Mouse (Mus musculus) right cerebral cortex, postnatal 10 days (tissue): ENCODE measurements at regions not wholly inside any gene's neighbourhood (a gene's known extent, or its start where the extent isn't known, plus 50 kb on each side); places are given as distances from the start of the nearest gene placed in this dataset.
"Not testable (repeated sequence)": the region's sequence is repeated elsewhere in the genome, so short reads cannot be mapped to it uniquely, and the experiment has no call there.

Source experiments
- DNase-seq, 2 experiments: peaks; one replicate each; pipeline ENCODE4 v3.0.0; 2021; ENCODE audit warnings: low spot score in 2 of 2

GRCm38 (mm10) chr14:113838237-113838636 lies 523.8 kb downstream of the Tpm3-rs7 start:
- no peak for DNase-seq

- not testable (repeated sequence) for DNase-seq
Observed at GRCm38 (mm10) chr14:113847836-113848235, 533.4 kb downstream of the Tpm3-rs7 start.

GRCm38 (mm10) chr14:113852988-113853387 lies 538.6 kb downstream of the Tpm3-rs7 start:
- no peak for DNase-seq

DNA sequence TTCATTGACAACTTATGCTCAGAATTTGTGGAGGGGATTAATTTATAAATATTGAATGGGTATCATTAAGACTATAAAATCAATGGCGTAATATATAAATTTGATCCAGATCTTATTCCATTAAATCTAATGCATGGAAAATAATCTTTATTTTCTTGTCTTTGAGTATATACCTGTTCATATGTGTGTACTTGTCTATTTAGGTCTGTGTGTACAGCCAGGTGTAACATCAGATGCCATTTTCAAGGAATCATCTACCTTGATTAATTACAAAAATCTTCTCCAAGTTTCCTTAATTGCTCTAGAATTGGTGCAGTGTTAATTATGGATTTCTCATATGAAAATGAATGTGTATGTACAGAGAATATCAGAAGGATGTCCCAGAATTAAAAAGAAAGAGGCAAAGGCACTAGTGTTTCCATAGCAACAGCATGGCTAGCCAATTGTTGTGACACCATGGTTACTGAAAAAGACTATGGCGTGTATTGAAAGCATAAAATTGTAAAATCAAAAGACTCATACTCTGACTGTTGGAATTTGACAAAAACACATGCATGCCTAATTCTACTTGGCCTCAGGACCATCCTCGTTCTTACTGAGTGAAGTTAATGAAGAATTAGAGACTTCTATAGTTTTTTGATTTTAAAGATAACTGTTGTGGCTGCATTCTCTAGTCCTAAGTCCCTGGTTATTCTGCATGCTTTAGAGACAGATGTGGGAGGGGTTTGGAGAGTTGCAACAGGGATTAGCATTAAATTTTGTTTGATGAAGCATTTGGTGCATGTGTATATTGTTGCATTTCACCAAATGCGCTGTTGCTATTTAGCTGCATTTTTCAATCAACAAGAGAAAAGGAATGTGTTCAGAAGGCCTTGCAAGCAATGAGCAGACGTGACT lies 553.0 kb downstream of the Tpm3-rs7 start:
- DNase-seq = peak; percentile 53 to 78

DNA sequence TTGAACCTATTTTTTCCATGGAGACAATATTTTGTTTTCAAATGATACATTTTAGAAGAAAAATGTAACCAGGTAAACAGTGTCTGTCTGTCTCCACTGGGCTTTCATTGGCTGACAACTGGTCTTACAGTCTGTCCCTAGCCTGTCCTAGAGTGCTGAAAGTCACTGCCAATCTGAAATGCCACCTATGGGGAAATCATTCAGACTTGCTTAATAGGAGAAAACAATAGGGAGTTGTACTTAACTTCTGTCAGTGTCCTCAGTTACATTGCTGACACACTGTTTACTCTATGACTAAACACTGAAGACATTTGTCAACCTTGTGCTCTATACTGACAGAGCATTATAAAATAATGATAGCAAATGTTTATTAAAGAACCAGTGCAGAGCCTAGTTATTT lies 569.2 kb downstream of the Tpm3-rs7 start:
- no peak for DNase-seq

GRCm38 (mm10) chr14:113886925-113887871 lies 572.8 kb downstream of the Tpm3-rs7 start:
- DNase-seq = no peak

- no peak for DNase-seq
Observed at GRCm38 (mm10) chr14:113930779-113931178, 616.4 kb downstream of the Tpm3-rs7 start.

- DNase-seq = no peak
Observed at GRCm38 (mm10) chr14:113933841-113934240, 619.4 kb downstream of the Tpm3-rs7 start.
